Mouse (Mus musculus) heart, embryonic 13.5 days (tissue): Measurements from ENCODE around the gene Atp2b2. TPM values are rescaled to one million over a fixed set of nuclear protein-coding genes. Genes with fewer than 3 reads are reported as not detected.

ENCODE experiments used
- ATAC-seq: fragments of 200-750 bp; cut with Nextera tagmentation; 2 replicates; pipeline ENCODE4 v1.8.0; 2017; ENCODE audit warnings: moderate TSS enrichment; ENCODE audit not compliant: insufficient number of reproducible peaks, low FRiP score, low TSS enrichment; ENCODE audit errors: extremely low read depth
- H3K27ac ChIP-seq: fragments of 300-500 bp; sonication (generic); replicated peaks from 2 replicates; pipeline ENCODE4 v1.5.1; 2015; ENCODE audit warnings: moderate library complexity, mild to moderate bottlenecking, inconsistent platforms
- H3K27me3 ChIP-seq: fragments of 300-500 bp; sonication (generic); replicated peaks from 2 replicates; pipeline ENCODE4 v1.6.1; 2015; ENCODE audit warnings: mild to moderate bottlenecking, inconsistent platforms
- H3K36me3 ChIP-seq: fragments of 300-500 bp; sonication (generic); 2 replicates; pipeline ENCODE4 v1.6.1; 2015; ENCODE audit warnings: mild to moderate bottlenecking, inconsistent platforms
- H3K4me1 ChIP-seq: fragments of 300-500 bp; sonication (generic); 2 replicates; pipeline ENCODE4 v1.6.1; 2015; ENCODE audit warnings: inconsistent platforms
- H3K4me2 ChIP-seq: fragments of 300-500 bp; sonication (generic); 2 replicates; pipeline ENCODE4 v1.6.1; 2015; ENCODE audit warnings: inconsistent platforms, mild to moderate bottlenecking, moderate library complexity
- H3K4me3 ChIP-seq: fragments of 300-500 bp; sonication (generic); 2 replicates; pipeline ENCODE4 v1.5.1; 2015; ENCODE audit warnings: moderate library complexity, mild to moderate bottlenecking, inconsistent platforms
- H3K9ac ChIP-seq: fragments of 300-500 bp; sonication (generic); 2 replicates; pipeline ENCODE4 v1.6.1; 2015; ENCODE audit warnings: inconsistent platforms, mild to moderate bottlenecking, moderate library complexity
- H3K9me3 ChIP-seq: fragments of 300-500 bp; sonication (generic); 2 replicates; pipeline ENCODE4 v1.6.1; 2016; ENCODE audit warnings: inconsistent platforms
- WGBS: fragments of 180-500 bp; shearing (Covaris S2); methylation state at CpG from one replicate; pipeline ENCODE4 v1.1.7; 2015; ENCODE audit warnings: mixed read lengths; 5-methylcytosine and 5-hydroxymethylcytosine counted together
- polyA plus RNA-seq: library from polyadenylated mRNA; unstranded; fragments of >200 nt; fragmentation: Nextera tagmentation; extraction: Ambion mirVana; gene quantifications from 2 replicates; pipeline ENCODE4 v1.2.1, GENCODE M21; 2015

Gene Atp2b2
- polyA plus RNA-seq, 1 experiment from 2014 or later, result 0.07 TPM

DNA sequence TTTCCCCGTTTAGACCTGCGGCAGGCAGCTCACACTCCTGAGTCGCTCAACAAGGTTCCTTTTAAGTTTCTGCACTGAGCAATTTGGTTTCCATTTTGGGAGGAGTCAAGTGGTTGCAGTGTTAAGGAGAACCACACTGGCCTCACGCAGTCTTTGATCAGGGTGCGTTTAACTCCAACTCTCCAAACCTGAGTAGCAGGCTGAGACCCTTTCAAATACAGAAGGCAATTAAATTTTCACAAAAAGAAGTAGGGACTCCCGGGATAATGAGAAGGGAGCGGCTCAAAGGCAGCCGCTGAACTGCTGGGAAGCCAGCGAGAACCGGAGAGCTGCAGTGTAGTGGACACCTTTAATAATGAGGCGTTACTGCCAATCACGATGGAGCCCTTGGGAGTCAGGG lies 100.1 kb downstream of the Atp2b2 start:
- Histone ChIP-seq H3K36me3 (no peaks in the 10 kb centered on the region), H3K27me3 (peaks cover 21% of the 10 kb centered on the region; the same call in 1 of the 2 replicates), H3K9ac (no peak overlapping the region), H3K4me3 (no peak overlapping the region), H3K4me2 (no peak overlapping the region), H3K27ac (no peak overlapping the region), H3K9me3 (no peaks in the 10 kb centered on the region), H3K4me1 (no peaks in the 10 kb centered on the region)
- no peak for ATAC-seq
- WGBS, result 61% methylated on average over 12 of the region's 12 CpGs

DNA sequence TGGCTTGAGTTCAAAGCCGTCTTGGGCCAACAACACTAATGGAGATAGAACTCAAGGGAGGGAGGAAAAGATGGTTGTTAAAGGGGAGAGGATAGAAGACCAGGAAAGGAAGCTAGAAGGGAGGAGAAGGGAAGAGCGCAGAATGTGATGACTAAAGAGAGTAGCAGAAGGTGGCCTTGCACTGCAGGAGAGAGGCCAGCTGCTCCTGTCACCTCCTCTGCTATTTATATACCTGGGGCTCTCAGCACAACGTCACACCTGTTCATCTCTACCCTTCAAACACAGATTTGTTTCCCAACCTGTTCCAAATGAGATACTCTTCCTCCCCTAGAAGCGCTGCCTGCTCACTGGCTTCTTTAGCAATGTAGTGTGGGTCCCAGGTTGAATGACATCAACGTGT lies 101.1 kb downstream of the Atp2b2 start:
- no peaks in the 10 kb centered on the region for H3K9me3 ChIP-seq
- no peaks in the 10 kb centered on the region for H3K36me3 ChIP-seq
- 63% methylated on average over 5 of the region's 5 CpGs for WGBS
- H3K4me2 ChIP-seq, result no peak overlapping the region
- no peak overlapping the region for H3K9ac ChIP-seq
- ATAC-seq, result no peak
- no peaks in the 10 kb centered on the region for H3K4me1 ChIP-seq
- H3K4me3 ChIP-seq, result no peak overlapping the region
- H3K27me3 ChIP-seq, result peaks cover 21% of the 10 kb centered on the region; the same call in 1 of the 2 replicates
- H3K27ac ChIP-seq, result no peak overlapping the region

GRCm38 (mm10) chr6:113939442-113939841 lies 103.0 kb downstream of the Atp2b2 start:
- no peak for ATAC-seq
- H3K9ac ChIP-seq, result no peak overlapping the region
- 81% methylated on average over 8 of the region's 8 CpGs for WGBS

DNA sequence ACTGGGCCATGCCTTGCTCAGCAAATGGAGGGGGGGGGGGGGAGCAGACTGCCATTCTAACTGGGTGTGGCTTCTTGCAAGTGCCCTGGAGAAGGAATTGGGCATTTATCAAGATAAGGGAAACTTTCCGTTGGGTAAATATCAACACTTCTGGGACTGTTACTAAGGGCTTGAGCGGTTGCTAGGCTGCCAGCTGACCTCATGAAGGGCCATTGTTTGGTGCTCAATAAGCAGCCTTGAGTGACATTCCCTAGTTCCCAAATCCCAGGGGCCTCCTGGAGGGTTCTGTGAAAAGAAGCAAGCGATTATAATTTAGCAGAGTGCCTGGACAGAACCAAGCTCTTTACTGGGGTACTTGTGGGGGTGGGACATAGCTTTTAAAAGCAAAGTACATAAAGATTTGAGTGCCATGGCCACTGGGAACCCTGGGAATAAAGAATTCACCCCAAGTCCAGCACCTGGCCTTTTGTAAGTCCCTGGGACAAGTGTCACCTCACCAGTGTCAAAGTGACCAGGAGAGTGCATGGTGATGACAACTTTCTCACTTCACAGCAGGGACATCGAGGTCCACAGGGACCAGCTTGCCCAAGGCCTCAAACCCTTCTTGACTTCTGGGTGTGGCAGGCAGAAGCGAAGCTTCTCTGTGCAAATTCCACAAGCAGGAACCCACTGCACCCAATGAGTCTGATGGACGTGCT lies 105.5 kb downstream of the Atp2b2 start:
- Histone ChIP-seq H3K27me3 (peaks cover 16% of the 10 kb centered on the region), H3K4me1 (no peaks in the 10 kb centered on the region), H3K9me3 (no peaks in the 10 kb centered on the region), H3K36me3 (no peaks in the 10 kb centered on the region), H3K4me2 (no peak overlapping the region), H3K27ac (no peak overlapping the region), H3K9ac (no peak overlapping the region), H3K4me3 (no peak overlapping the region)
- ATAC-seq, result no peak
- WGBS, result 47% methylated on average over 6 of the region's 6 CpGs

More at GRCm38 (mm10) chr6:113939442-113939841, 103.0 kb downstream of the Atp2b2 start:
- H3K27me3 ChIP-seq, result peaks cover 24% of the 10 kb centered on the region; the same call in 1 of the 2 replicates
- no peaks in the 10 kb centered on the region for H3K4me1 ChIP-seq
- no peaks in the 10 kb centered on the region for H3K9me3 ChIP-seq
- H3K36me3 ChIP-seq, result no peaks in the 10 kb centered on the region
- no peak overlapping the region for H3K4me3 ChIP-seq
- no peak overlapping the region for H3K27ac ChIP-seq
- no peak overlapping the region for H3K4me2 ChIP-seq

DNA sequence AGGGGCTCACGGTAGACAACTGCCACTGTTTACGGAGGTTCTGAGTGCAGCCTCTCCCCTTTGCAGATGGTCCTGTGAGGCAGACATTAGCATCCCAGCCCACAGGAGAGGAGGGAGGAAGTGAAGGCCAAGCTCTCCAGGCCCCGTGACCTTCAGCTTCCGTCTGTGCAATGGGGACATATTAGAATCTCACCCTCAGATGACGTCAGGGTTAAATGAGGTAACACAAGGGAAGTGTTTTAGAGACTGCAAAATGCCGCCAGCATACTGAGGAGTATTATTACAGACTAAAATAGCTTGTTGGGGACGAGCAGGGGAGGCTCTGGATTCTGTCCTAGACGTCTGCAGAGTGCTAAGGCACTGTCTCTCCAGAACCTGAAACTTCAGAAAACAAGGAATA lies 106.3 kb downstream of the Atp2b2 start:
- Histone ChIP-seq H3K4me2 (no peak overlapping the region), H3K9me3 (no peaks in the 10 kb centered on the region), H3K4me1 (no peaks in the 10 kb centered on the region), H3K27ac (no peak overlapping the region), H3K9ac (no peak overlapping the region), H3K4me3 (no peak overlapping the region), H3K27me3 (peaks cover 8% of the 10 kb centered on the region), H3K36me3 (no peaks in the 10 kb centered on the region)
- ATAC-seq, result no peak
- 49% methylated on average over 8 of the region's 8 CpGs for WGBS

- no peak overlapping the region for H3K27ac ChIP-seq
- H3K36me3 ChIP-seq, result no peaks in the 10 kb centered on the region
- H3K4me1 ChIP-seq, result no peaks in the 10 kb centered on the region
- H3K9ac ChIP-seq, result no peak overlapping the region
- WGBS, result 74% methylated on average over 8 of the region's 8 CpGs
- no peak overlapping the region for H3K4me3 ChIP-seq
- H3K4me2 ChIP-seq, result no peak overlapping the region
- peaks cover 5% of the 10 kb centered on the region; the same call in 1 of the 2 replicates for H3K27me3 ChIP-seq
- H3K9me3 ChIP-seq, result no peaks in the 10 kb centered on the region
- ATAC-seq, result no peak
Measured at GRCm38 (mm10) chr6:113934692-113935091, 107.7 kb downstream of the Atp2b2 start.

DNA sequence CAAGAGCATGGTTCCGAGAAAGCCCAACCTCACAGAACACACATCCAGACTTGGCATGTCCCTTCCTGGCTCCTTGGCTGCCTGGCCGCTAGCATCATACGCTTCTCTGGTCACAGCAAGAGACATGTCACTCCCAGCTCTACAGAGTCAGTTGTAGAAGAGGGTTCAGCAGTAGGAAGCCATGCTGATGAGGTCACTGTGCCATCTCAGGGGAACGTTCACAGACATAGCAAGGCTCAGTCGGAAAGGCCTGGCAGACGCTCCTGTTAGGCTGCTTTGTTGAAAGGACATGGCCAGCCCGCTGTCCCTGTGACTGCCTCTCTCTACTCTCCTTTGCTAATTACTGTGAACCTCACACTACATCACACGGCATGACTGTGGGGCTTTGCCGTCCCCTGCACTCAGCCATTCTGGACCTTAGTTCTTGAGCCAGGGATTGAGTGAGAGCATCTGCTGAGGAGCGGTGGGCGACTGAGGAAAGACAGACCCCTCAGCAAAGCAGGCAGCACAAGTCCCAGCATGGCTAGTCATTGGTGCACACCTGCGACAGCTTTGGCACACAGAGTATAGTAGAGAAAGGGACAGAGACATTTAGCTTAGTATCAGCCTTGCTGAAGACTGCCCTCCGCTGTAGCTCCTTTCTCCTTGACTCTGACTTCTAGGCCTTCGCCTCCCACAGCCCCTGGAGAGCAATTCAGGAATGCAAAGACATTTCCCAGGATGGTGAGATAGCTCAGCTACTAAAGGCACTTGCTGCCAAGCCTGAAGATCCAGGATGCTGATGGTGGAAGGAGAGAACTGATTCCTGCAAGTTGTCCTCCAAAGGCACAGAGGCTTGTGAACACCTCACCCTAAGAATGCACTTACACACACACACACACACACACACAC lies 108.9 kb downstream of the Atp2b2 start:
- 60% methylated on average over 14 of the region's 14 CpGs for WGBS
- H3K9ac ChIP-seq, result no peak overlapping the region
- no peak overlapping the region for H3K27ac ChIP-seq
- H3K9me3 ChIP-seq, result no peaks in the 10 kb centered on the region
- no peaks in the 10 kb centered on the region for H3K4me1 ChIP-seq
- no peaks in the 10 kb centered on the region for H3K36me3 ChIP-seq
- no peak for ATAC-seq
- H3K27me3 ChIP-seq, result peaks cover 5% of the 10 kb centered on the region; the same call in 1 of the 2 replicates
- H3K4me2 ChIP-seq, result no peak overlapping the region
- H3K4me3 ChIP-seq, result no peak overlapping the region

DNA sequence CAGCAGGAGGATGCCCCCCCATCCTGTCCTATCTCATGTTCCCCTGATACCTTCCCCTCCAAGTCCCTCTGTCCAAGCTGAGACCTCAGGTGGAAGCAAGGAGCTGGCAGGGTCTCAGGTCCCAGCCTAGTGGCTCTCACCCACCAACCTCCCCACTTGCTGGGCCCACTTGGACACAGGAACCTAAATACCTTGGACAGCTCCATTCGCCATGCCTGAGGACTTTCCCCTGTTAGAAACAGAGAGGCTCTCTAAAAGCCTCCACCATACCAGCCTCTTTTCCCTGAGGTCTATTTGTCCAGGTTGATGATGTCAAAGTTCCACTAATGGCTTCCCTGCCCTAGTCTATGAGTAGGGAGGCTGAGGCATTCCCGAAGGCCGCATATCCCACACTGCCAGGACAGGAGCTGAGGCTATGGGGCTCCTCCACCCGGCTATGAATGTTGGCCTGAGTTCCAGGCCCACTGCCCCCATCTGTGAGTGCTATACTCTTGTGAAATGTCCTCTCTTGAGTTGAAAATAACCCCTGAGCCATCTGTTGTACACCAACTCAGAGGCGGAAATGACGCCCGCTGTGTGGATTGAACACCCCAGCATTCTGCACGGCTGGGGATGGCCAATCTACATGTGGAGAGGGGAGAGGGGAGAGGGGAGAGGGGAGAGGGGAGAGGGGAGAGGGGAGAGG lies 113.1 kb downstream of the Atp2b2 start:
- H3K4me2 ChIP-seq, result no peak overlapping the region
- no peaks in the 10 kb centered on the region for H3K36me3 ChIP-seq
- ATAC-seq, result no peak
- no peak overlapping the region for H3K4me3 ChIP-seq
- H3K9ac ChIP-seq, result no peak overlapping the region
- no peaks in the 10 kb centered on the region for H3K9me3 ChIP-seq
- H3K4me1 ChIP-seq, result no peaks in the 10 kb centered on the region
- H3K27ac ChIP-seq, result no peak overlapping the region
- 77% methylated on average over 7 of the region's 8 CpGs for WGBS
- peaks cover 2% of the 10 kb centered on the region; the same call in 1 of the 2 replicates for H3K27me3 ChIP-seq

DNA sequence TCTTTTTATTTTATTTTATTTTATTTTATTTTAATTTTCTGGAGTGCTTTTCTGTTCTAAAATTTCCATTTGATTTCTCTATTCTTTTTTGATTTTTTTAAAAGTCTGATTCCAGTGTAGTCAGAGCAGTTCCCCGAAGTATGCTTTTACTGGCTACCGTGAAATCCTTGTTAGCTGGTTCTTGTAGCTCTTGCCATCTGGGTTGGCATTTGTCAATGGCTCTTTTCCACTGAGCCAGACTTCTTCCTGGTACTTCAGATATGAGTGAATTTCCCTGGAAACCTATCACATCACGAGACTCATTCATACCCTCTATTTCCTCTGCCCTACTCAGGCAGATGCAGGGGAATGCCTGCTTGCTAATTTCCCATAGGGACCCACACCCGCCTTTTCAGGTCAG lies 119.2 kb downstream of the Atp2b2 start:
- peaks cover 9% of the 10 kb centered on the region; the same call in 1 of the 2 replicates for H3K27me3 ChIP-seq
- H3K4me1 ChIP-seq, result no peaks in the 10 kb centered on the region
- no peak overlapping the region for H3K27ac ChIP-seq
- H3K9me3 ChIP-seq, result no peaks in the 10 kb centered on the region
- no peak overlapping the region for H3K4me2 ChIP-seq
- H3K36me3 ChIP-seq, result no peaks in the 10 kb centered on the region
- H3K4me3 ChIP-seq, result no peak overlapping the region
- ATAC-seq, result no peak
- no peak overlapping the region for H3K9ac ChIP-seq
- 70% methylated on average over 4 of the region's 4 CpGs for WGBS

GRCm38 (mm10) chr6:113920466-113920865 lies 121.9 kb downstream of the Atp2b2 start:
- Histone ChIP-seq H3K27ac (no peak overlapping the region), H3K4me2 (no peak overlapping the region), H3K36me3 (no peaks in the 10 kb centered on the region), H3K27me3 (peaks cover 19% of the 10 kb centered on the region), H3K9me3 (no peaks in the 10 kb centered on the region), H3K4me1 (no peaks in the 10 kb centered on the region), H3K9ac (no peak overlapping the region), H3K4me3 (no peak overlapping the region)
- WGBS, result 55% methylated on average over 5 of the region's 5 CpGs
- ATAC-seq, result no peak

DNA sequence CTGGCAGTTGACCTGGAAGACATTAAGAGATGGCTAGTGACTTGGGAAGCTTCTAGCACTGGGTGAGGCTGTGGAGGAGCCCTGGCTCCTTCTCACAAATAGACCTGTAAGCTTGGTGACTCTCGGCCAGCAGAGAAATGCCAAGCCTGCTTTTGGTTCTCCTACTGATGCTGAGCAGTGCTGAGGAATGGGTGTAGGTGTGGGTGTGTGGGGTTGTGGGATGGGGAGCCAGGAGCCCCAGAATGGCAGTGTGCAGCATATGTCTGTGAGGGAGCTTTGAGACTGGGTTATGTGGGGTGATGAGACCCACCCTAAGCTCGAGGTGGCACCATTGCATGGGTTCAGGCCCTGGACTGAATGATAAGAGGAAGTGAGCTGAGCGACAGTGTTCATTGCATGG lies 129.7 kb downstream of the Atp2b2 start:
- H3K27ac ChIP-seq, result no peak overlapping the region
- ATAC-seq, result no peak
- H3K9me3 ChIP-seq, result no peaks in the 10 kb centered on the region
- H3K4me1 ChIP-seq, result no peaks in the 10 kb centered on the region
- H3K4me3 ChIP-seq, result no peak overlapping the region
- WGBS, result 55% methylated on average over 3 of the region's 3 CpGs
- no peaks in the 10 kb centered on the region for H3K36me3 ChIP-seq
- peaks cover 36% of the 10 kb centered on the region for H3K27me3 ChIP-seq
- H3K9ac ChIP-seq, result no peak overlapping the region
- no peak overlapping the region for H3K4me2 ChIP-seq
